In genomic region chr1:130270457-130270856, GRCm38 (mm10) we compare ENCODE assay signal across 24 mouse cellular contexts.
DNase-seq lines count a peak whose midpoint lies in the region; ATAC-seq and TF ChIP-seq lines count a peak whose summit lies in the region.
"Had no signal": no experiment of that assay in that cellular context is flagged by ENCODE, and none has a peak within 500 bp of the region (broad histone marks: within the 10 kb centered on the region; RNA-seq: fewer than 3 reads in every experiment).

No protein-coding gene starts in this region.

- ATAC-seq in Patski = peak; percentile 75
- ATAC-seq in erythroid progenitor cell, adult 5-6 weeks (replicated peaks; ENCODE audit: low FRiP score, poor library complexity, severe bottlenecking) = no peak
- ATAC-seq in liver, embryonic 11.5 days (replicated peaks; ENCODE audit: low FRiP score) = no peak
- ATAC-seq: activated CD4-positive, CD25-positive, alpha-beta regulatory T cell, adult 4 months; CD4-positive, CD25-positive, alpha-beta regulatory T cell, adult 4 months had no signal

- peak overlapping the region; percentile 67; the same call in 1 of the 2 replicates for H3K27ac ChIP-seq in embryonic fibroblast, embryonic 13.5 days (ENCODE audit: insufficient read depth, low read length)
- no peak overlapping the region for H3K27ac ChIP-seq in liver, embryonic 11.5 days (ENCODE audit: low read depth, low read length)

- H3K9ac ChIP-seq in liver, embryonic 11.5 days (ENCODE audit: low read depth, low read length) = no peak overlapping the region

- POLR2A ChIA-PET in Patski (lab: Charles Lee) = interaction anchor here (0.5 kb wide), 1 partner anchor 25 kb away, joined by 3 read pairs; no protein-coding TSS in a partner anchor

- TF ChIP-seq POLR2A in embryonic fibroblast, embryonic 13.5 days (IDR thresholded peaks at IDR 0.05; ENCODE audit: low read depth, low read length) = no peak

- peak; percentile 84 for DNase-seq in Muller cell, postnatal 12 days (ENCODE audit: inconsistent ontology term)
- DNase-seq in NIH3T3 (ENCODE audit: low read depth) (peak; percentile 39), Patski (ENCODE audit: low read depth, low spot score) (peak; percentile 41)
- no peak for DNase-seq in left cerebral cortex, adult 18-20 months (ENCODE audit: low spot score in 2 of 2)
- DNase-seq in liver, embryonic 11.5 days (ENCODE audit: low spot score) = no peak
- DNase-seq in thymus, postnatal 0 days (ENCODE audit: low spot score) = no peak
- DNase-seq: adrenal gland, adult 2 months; adrenal gland, adult 8-10 months; adrenal gland, postnatal 10 days; adrenal gland, postnatal 14 days; adrenal gland, postnatal 25 days; adrenal gland, postnatal 36 days; B cell, adult 2 months; cerebellum, adult 11 months; cerebellum, adult 11-12 months; cerebellum, adult 18-20 months; cerebellum, adult 2 months; cerebellum, adult 8-10 months had no signal

- in situ Hi-C loops in Patski (cut with MboI; ENCODE audit: low pct_unique_long_range_greater_than_20kb) = no loop called here

- H3K27me3 ChIP-seq in Patski = no peaks in the 10 kb centered on the region
- H3K27me3 ChIP-seq in liver, embryonic 11.5 days (replicated peaks; ENCODE audit: control insufficient read depth, insufficient read depth, low read length) = no peaks in the 10 kb centered on the region
- H3K27me3 ChIP-seq: CH12.LX had no signal

- no peaks in the 10 kb centered on the region for H3K36me3 ChIP-seq in liver, embryonic 11.5 days (ENCODE audit: control insufficient read depth, insufficient read depth, low read length)
- H3K36me3 ChIP-seq: G1E had no signal

- TF ChIP-seq CTCF in Patski (IDR thresholded peaks at IDR 0.05) = no peak
- TF ChIP-seq CTCF in embryonic fibroblast, embryonic 13.5 days (IDR thresholded peaks at IDR 0.05; ENCODE audit: borderline replicate concordance, insufficient read depth, low read length) = no peak

- no peaks in the 10 kb centered on the region for H3K9me3 ChIP-seq in liver, embryonic 11.5 days (ENCODE audit: control insufficient read depth, low read length)
- H3K9me3 ChIP-seq: G1E had no signal

- H3K4me2 ChIP-seq in liver, embryonic 11.5 days = no peak overlapping the region

- peaks cover 5% of the 10 kb centered on the region; the same call in 1 of the 2 replicates for H3K4me1 ChIP-seq in embryonic fibroblast, embryonic 13.5 days (ENCODE audit: control insufficient read depth, insufficient read depth, low read length)
- no peaks in the 10 kb centered on the region for H3K4me1 ChIP-seq in liver, embryonic 11.5 days (replicated peaks; ENCODE audit: control insufficient read depth, insufficient read depth, low read length)

- H3K4me3 ChIP-seq in embryonic fibroblast, embryonic 13.5 days (ENCODE audit: insufficient read depth, low read length) = no peak overlapping the region
- H3K4me3 ChIP-seq in liver, embryonic 11.5 days (ENCODE audit: low read depth, low read length) = no peak overlapping the region

- CTCF ChIA-PET in Patski (lab: Charles Lee) = interaction anchor here (0.8 kb wide), 1 partner anchor 8 kb away, joined by 3 read pairs; no protein-coding TSS in a partner anchor

- WGBS in liver, embryonic 11.5 days = 78% methylated on average over 2 of the region's 2 CpGs

Comparison
In these comparisons a context has a peak if more than half of its experiments do, and no peak if none do; other contexts are left out.
1. DNase-seq: peak in Muller cell, postnatal 12 days (single experiment), NIH3T3 (single experiment) and Patski (single experiment); none in left cerebral cortex, adult 18-20 months (0 of 2), liver, embryonic 11.5 days (single experiment) and thymus, postnatal 0 days (single experiment).